Mouse (Mus musculus) embryonic facial prominence, embryonic 13.5 days (tissue): ENCODE measurements around the gene Acox3. TPM values are rescaled to one million over a fixed set of nuclear protein-coding genes. Genes with fewer than 3 reads are reported as not detected.
A peak's percentile ranks its signal among the peaks of the same experiment; 100 is the strongest.
"Not testable (repeated sequence)": the region's sequence is repeated elsewhere in the genome, so short reads cannot be mapped to it uniquely, and the experiment has no call there.

Experiments
- ATAC-seq: fragments of 200-750 bp; cut with Nextera tagmentation; 2 replicates; pipeline ENCODE4 v1.8.0; 2017; ENCODE audit warnings: low read depth; ENCODE audit not compliant: insufficient number of reproducible peaks, insufficient read depth, low FRiP score, low TSS enrichment
- H3K27ac ChIP-seq: fragments of 300-500 bp; sonication (generic); 2 replicates; pipeline ENCODE4 v1.5.1; 2015; ENCODE audit warnings: moderate library complexity, mild to moderate bottlenecking, inconsistent platforms
- H3K27me3 ChIP-seq: fragments of 300-500 bp; sonication (generic); 2 replicates; pipeline ENCODE4 v1.6.1; 2015; ENCODE audit warnings: mild to moderate bottlenecking, inconsistent platforms
- H3K36me3 ChIP-seq: fragments of 300-500 bp; sonication (generic); 2 replicates; pipeline ENCODE4 v1.6.1; 2015; ENCODE audit warnings: mild to moderate bottlenecking, inconsistent platforms
- H3K4me1 ChIP-seq: fragments of 300-500 bp; sonication (generic); 2 replicates; pipeline ENCODE4 v1.6.1; 2015; ENCODE audit warnings: inconsistent platforms
- H3K4me2 ChIP-seq: fragments of 300-500 bp; sonication (generic); 2 replicates; pipeline ENCODE4 v1.6.1; 2015; ENCODE audit warnings: moderate library complexity, mild to moderate bottlenecking, inconsistent platforms
- H3K4me3 ChIP-seq: fragments of 300-500 bp; sonication (generic); 2 replicates; pipeline ENCODE4 v1.5.1; 2015; ENCODE audit warnings: mild to moderate bottlenecking, inconsistent platforms
- H3K9ac ChIP-seq: fragments of 300-500 bp; sonication (generic); 2 replicates; pipeline ENCODE4 v1.6.1; 2015; ENCODE audit warnings: mild to moderate bottlenecking, inconsistent platforms
- H3K9me3 ChIP-seq: fragments of 300-500 bp; sonication (generic); 2 replicates; pipeline ENCODE4 v1.6.1; 2016; ENCODE audit warnings: inconsistent platforms
- WGBS: fragments of 180-500 bp; shearing (Covaris S2); methylation state at CpG from one replicate; pipeline ENCODE4 v1.1.7; 2015; ENCODE audit warnings: mixed read lengths; 5-methylcytosine and 5-hydroxymethylcytosine counted together
- polyA plus RNA-seq: library from polyadenylated mRNA; unstranded; fragments of >200 nt; fragmentation: Nextera tagmentation; extraction: Ambion mirVana; gene quantifications from 2 replicates; pipeline ENCODE4 v1.2.1, GENCODE M21; 2015

Gene Acox3
- polyA plus RNA-seq, 1 experiment from 2014 or later = 13.3 TPM

- H3K27ac ChIP-seq = no peak overlapping the region
- ATAC-seq = no peak
- H3K9ac ChIP-seq = no peak overlapping the region
- no peaks in the 10 kb centered on the region for H3K9me3 ChIP-seq
- H3K4me3 ChIP-seq = no peak overlapping the region
- no peaks in the 10 kb centered on the region; the same call in 1 of the 2 replicates for H3K27me3 ChIP-seq
- 58% methylated on average over 5 of the region's 5 CpGs for whole genome bisulfite sequencing
- H3K36me3 ChIP-seq = no peaks in the 10 kb centered on the region
- H3K4me1 ChIP-seq = peaks cover 18% of the 10 kb centered on the region
- H3K4me2 ChIP-seq = no peak overlapping the region
These were observed 3.5 kb upstream of the Acox3 start for GRCm38 (mm10) chr5:35579247-35579893.

GRCm38 (mm10) chr5:35580156-35580922, 2.5 kb upstream of the Acox3 start:
- Histone ChIP-seq H3K4me1 (peaks cover 14% of the 10 kb centered on the region), H3K27me3 (no peaks in the 10 kb centered on the region; the same call in 1 of the 2 replicates), H3K9me3 (no peaks in the 10 kb centered on the region), H3K4me3 (no peak overlapping the region), H3K27ac (no peak overlapping the region), H3K36me3 (no peaks in the 10 kb centered on the region), H3K4me2 (no peak overlapping the region), H3K9ac (no peak overlapping the region)
- ATAC-seq = no peak
- WGBS = 51% methylated on average over 3 of the region's 3 CpGs

DNA sequence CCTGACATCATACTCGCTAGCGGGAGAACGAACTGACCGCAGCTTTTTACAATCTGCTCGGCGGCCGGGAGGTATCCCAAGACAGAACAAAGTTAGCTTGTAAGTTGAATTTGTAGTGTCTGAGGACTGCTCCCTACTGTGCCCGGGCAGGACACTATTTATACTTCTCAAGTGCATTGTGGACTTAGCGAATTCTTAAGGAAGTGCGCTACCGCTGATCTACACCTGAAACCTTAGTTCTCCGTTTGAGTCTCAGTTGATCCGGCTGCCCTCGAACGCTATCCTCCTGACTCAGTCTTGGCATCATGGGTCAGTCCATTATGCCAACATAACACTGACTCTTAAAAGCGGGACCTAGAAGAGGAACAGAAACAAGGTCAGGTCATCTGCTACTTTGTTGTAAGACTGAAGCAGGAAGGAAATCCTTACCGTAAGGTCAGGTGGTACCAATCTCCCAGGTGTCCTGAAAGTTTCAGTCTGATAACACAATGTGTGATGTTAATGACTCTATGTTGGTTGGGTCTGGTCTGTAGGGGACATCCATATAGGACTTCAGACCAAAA, 462 bp downstream of the Acox3 start:
- Histone ChIP-seq H3K4me2 (peak overlapping the region; percentile 63), H3K27me3 (no peaks in the 10 kb centered on the region; the same call in 1 of the 2 replicates), H3K36me3 (peaks cover 6% of the 10 kb centered on the region), H3K9ac (peak overlapping the region; percentile 72), H3K4me3 (peak overlapping the region; percentile 68), H3K4me1 (peaks cover 13% of the 10 kb centered on the region), H3K27ac (0 out of 2 replicates have a peak overlapping the region, but pooled peaks have one; percentile 7), H3K9me3 (no peaks in the 10 kb centered on the region)
- 0 out of 2 replicates have a peak, but pooled peaks have one; percentile 17 for ATAC-seq
- WGBS = 5% methylated on average over 17 of the region's 17 CpGs

- not testable (repeated sequence) for H3K4me2 ChIP-seq, H3K9me3 ChIP-seq, H3K27me3 ChIP-seq, H3K27ac ChIP-seq, H3K4me3 ChIP-seq, ATAC-seq
- peaks cover 13% of the 10 kb centered on the region for H3K4me1 ChIP-seq
- 81% methylated on average over 2 of the region's 2 CpGs for WGBS
- 0 out of 2 replicates have a peak overlapping the region, but pooled peaks have one; percentile 21 for H3K9ac ChIP-seq
- peaks cover 15% of the 10 kb centered on the region for H3K36me3 ChIP-seq
These were observed 1.4 kb downstream of the Acox3 start for GRCm38 (mm10) chr5:35584259-35584658.

- Histone ChIP-seq H3K9ac (no peak overlapping the region), H3K36me3 (peaks cover 70% of the 10 kb centered on the region), H3K9me3 (0 out of 2 replicates have a peak, but pooled peaks cover 3% of the 10 kb centered on the region), H3K4me2 (no peak overlapping the region), H3K27me3 (no peaks in the 10 kb centered on the region), H3K4me3 (no peak overlapping the region), H3K27ac (no peak overlapping the region), H3K4me1 (no peaks in the 10 kb centered on the region; the same call in 1 of the 2 replicates)
- ATAC-seq = no peak
- WGBS = 90% methylated on average over 4 of the region's 4 CpGs
These were observed 8.7 kb downstream of the Acox3 start for GRCm38 (mm10) chr5:35591497-35591896.

GRCm38 (mm10) chr5:35592081-35592736, 9.4 kb downstream of the Acox3 start:
- ATAC-seq = no peak
- Histone ChIP-seq H3K9ac (no peak overlapping the region), H3K36me3 (peaks cover 74% of the 10 kb centered on the region), H3K4me1 (no peaks in the 10 kb centered on the region; the same call in 1 of the 2 replicates), H3K4me2 (no peak overlapping the region), H3K9me3 (0 out of 2 replicates have a peak, but pooled peaks cover 3% of the 10 kb centered on the region), H3K4me3 (no peak overlapping the region), H3K27me3 (no peaks in the 10 kb centered on the region), H3K27ac (no peak overlapping the region)
- WGBS = 77% methylated on average over 21 of the region's 21 CpGs

- Histone ChIP-seq H3K4me1 (no peaks in the 10 kb centered on the region; the same call in 1 of the 2 replicates), H3K9me3 (0 out of 2 replicates have a peak, but pooled peaks cover 3% of the 10 kb centered on the region), H3K4me3 (no peak overlapping the region), H3K27ac (no peak overlapping the region), H3K4me2 (no peak overlapping the region), H3K9ac (no peak overlapping the region), H3K27me3 (no peaks in the 10 kb centered on the region), H3K36me3 (peaks cover 79% of the 10 kb centered on the region)
- no peak for ATAC-seq
- 64% methylated on average over 4 of the region's 4 CpGs for WGBS
These were observed 10.0 kb downstream of the Acox3 start for GRCm38 (mm10) chr5:35592824-35593223.

DNA sequence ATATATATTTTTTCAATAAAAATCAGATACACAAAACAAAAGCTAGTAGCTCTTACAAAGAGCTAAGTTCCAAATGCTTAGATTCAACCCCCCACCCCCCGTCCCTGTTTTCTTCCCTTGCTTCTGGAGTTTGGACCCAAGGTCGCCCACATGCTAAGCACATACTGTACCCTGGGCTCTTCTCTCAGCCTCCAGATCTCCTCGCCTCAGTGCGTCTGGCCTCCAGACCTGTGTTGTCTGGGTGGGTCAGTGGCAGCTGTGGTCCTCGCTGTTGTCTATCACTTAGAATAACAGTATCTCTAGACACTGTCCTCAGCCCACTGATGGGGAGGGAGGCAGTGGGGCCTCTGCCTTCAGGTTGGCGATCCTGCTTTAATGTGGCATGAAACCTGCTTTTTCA, 10.4 kb downstream of the Acox3 start:
- Histone ChIP-seq H3K4me1 (no peaks in the 10 kb centered on the region; the same call in 1 of the 2 replicates), H3K4me3 (no peak overlapping the region), H3K27ac (no peak overlapping the region), H3K36me3 (peaks cover 79% of the 10 kb centered on the region), H3K9ac (no peak overlapping the region), H3K9me3 (0 out of 2 replicates have a peak, but pooled peaks cover 3% of the 10 kb centered on the region), H3K4me2 (no peak overlapping the region), H3K27me3 (no peaks in the 10 kb centered on the region)
- 85% methylated on average over 6 of the region's 6 CpGs for WGBS
- no peak for ATAC-seq

- ATAC-seq = no peak; the same call in 1 of the 2 replicates
- Histone ChIP-seq H3K9me3 (0 out of 2 replicates have a peak, but pooled peaks cover 3% of the 10 kb centered on the region), H3K9ac (no peak overlapping the region), H3K36me3 (peaks cover 78% of the 10 kb centered on the region), H3K4me1 (no peaks in the 10 kb centered on the region; the same call in 1 of the 2 replicates), H3K27ac (no peak overlapping the region), H3K4me3 (no peak overlapping the region), H3K4me2 (no peak overlapping the region), H3K27me3 (no peaks in the 10 kb centered on the region)
- 86% methylated on average over 4 of the region's 4 CpGs for WGBS
These were observed 11.9 kb downstream of the Acox3 start for GRCm38 (mm10) chr5:35594768-35595167.

DNA sequence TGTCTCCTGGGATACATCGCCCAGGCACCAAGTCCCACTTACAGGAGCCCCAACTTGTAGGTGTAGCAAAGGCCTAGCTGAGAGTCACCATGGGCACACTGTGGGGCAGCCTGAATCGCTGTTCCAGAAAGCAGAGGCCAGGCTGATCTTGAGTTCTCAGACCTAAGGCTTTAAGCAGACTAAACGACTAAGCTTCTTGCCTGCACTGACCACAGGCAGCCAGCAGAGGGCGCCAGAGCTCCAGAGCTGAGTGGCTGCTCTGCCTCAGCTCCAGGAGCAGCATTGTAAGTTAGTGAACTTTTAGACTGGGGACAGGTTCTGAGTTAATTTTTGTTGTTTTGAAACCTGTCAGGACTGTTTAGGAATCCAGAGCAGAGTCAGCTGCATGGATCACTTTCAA, 12.9 kb downstream of the Acox3 start:
- Histone ChIP-seq H3K27ac (no peak overlapping the region), H3K27me3 (no peaks in the 10 kb centered on the region), H3K36me3 (peaks cover 78% of the 10 kb centered on the region), H3K4me3 (no peak overlapping the region), H3K9ac (no peak overlapping the region), H3K9me3 (no peaks in the 10 kb centered on the region), H3K4me1 (no peaks in the 10 kb centered on the region; the same call in 1 of the 2 replicates), H3K4me2 (no peak overlapping the region)
- ATAC-seq = no peak
- WGBS = 18% methylated on average over 4 of the region's 4 CpGs
